Mouse (Mus musculus): Measurements from ENCODE around the gene Trim71. TPM values are rescaled to one million over a fixed set of nuclear protein-coding genes. Genes with fewer than 3 reads are reported as not detected.

Gene Trim71
- total and polyA plus RNA-seq, 3 experiments, result not detected

- no peak for TF ChIP-seq MYC (IDR thresholded peaks at IDR 0.05; ENCODE audit: low read depth, low read length)
- TF ChIP-seq NELFE (IDR thresholded peaks at IDR 0.05; ENCODE audit: low read depth, low read length), result no peak
- no peak for TF ChIP-seq CHD2 (IDR thresholded peaks at IDR 0.05; ENCODE audit: low read length)
- TF ChIP-seq MYB (IDR thresholded peaks at IDR 0.05; ENCODE audit: low read depth, low read length), result no peak
- TF ChIP-seq GATA1 (IDR thresholded peaks at IDR 0.05; ENCODE audit: low read depth, low read length), result peak; percentile 92
- TF ChIP-seq MAZ (IDR thresholded peaks at IDR 0.05; ENCODE audit: low read depth, low read length), result no peak
- TF ChIP-seq ZNF384 (IDR thresholded peaks at IDR 0.05; ENCODE audit: low read depth, low read length), result no peak
- no peak for TF ChIP-seq UBTF (IDR thresholded peaks at IDR 0.05; ENCODE audit: borderline replicate concordance, insufficient read depth, low read depth, low read length)
- TF ChIP-seq MEF2A (IDR thresholded peaks at IDR 0.05; ENCODE audit: extremely low read depth, insufficient replicate concordance, low read depth, low read length, poor library complexity, severe bottlenecking), result no peak
- peak; percentile 75; the same call in 1 of the 2 replicates for TF ChIP-seq RCOR1 (IDR thresholded peaks at IDR 0.05; ENCODE audit: low read depth, low read length)
- no peak for TF ChIP-seq POLR2AphosphoS2 (IDR thresholded peaks at IDR 0.05; ENCODE audit: low read length)
- no peak for TF ChIP-seq RAD21 (IDR thresholded peaks at IDR 0.05; ENCODE audit: low read depth, low read length)
- peak; percentile 27; the same call in 1 of the 2 replicates for TF ChIP-seq MXI1 (IDR thresholded peaks at IDR 0.05; ENCODE audit: low read depth, low read length)
- TF ChIP-seq ETS1 (IDR thresholded peaks at IDR 0.05; ENCODE audit: low read depth, low read length), result peak; percentile 73
- no peak for TF ChIP-seq USF2 (IDR thresholded peaks at IDR 0.05; ENCODE audit: borderline replicate concordance in 1 of 2, insufficient read depth in 1 of 2, low read depth in 1 of 2, low read length in 2 of 2)
- peak; percentile 60 for TF ChIP-seq TAL1 (IDR thresholded peaks at IDR 0.05; ENCODE audit: low read length)
- no peak for TF ChIP-seq SMC3 (IDR thresholded peaks at IDR 0.05; ENCODE audit: low read depth, low read length)
- peak; percentile 87 for TF ChIP-seq TCF12 (IDR thresholded peaks at IDR 0.05; ENCODE audit: low read depth, low read length)
- no peak for TF ChIP-seq E2F4 (IDR thresholded peaks at IDR 0.05; ENCODE audit: borderline replicate concordance, low read depth, low read length)
- TF ChIP-seq NRF1 (IDR thresholded peaks at IDR 0.05; ENCODE audit: insufficient read depth, low read depth, low read length, poor library complexity, severe bottlenecking), result no peak
- no peak for TF ChIP-seq KAT2A (conservative IDR thresholded peaks at IDR 0.05; ENCODE audit: low read depth, low read length)
- no peak for TF ChIP-seq USF1 (IDR thresholded peaks at IDR 0.05; ENCODE audit: low read depth, low read length)
- TF ChIP-seq EP300 (IDR thresholded peaks at IDR 0.05; ENCODE audit: low read depth in 1 of 2, low read length in 2 of 2), result peak; percentile 76 to 86
- 0 out of 2 replicates have a peak, but pooled peaks have one; percentile 17 for TF ChIP-seq MAX (IDR thresholded peaks at IDR 0.05; ENCODE audit: low read length)
Observed at GRCm38 (mm10) chr9:114578646-114579045, 14.5 kb upstream of the Trim71 start (continued).

- Histone ChIP-seq H3K36me3 (ENCODE audit: control insufficient read depth in 1 of 2, insufficient read depth in 2 of 2, low read length in 2 of 2) (peaks cover 0 to 6% of the 10 kb centered on the region in 2 experiments; a peak in 2 of 4 replicates), H3K4me3 (ENCODE audit: control insufficient read depth in 1 of 2, insufficient read depth in 1 of 2, low read depth in 2 of 2, low read length in 2 of 2) (no peak overlapping the region), H3K27me3 (ENCODE audit: control insufficient read depth in 1 of 2, insufficient read depth in 2 of 2, low read length in 2 of 2) (no peaks in the 10 kb centered on the region), H3K27ac (ENCODE audit: control insufficient read depth, low read depth, low read length) (no peak overlapping the region), H3K9ac (ENCODE audit: control insufficient read depth, low read depth, low read length, poor library complexity, severe bottlenecking) (no peak overlapping the region), H3K4me1 (ENCODE audit: control insufficient read depth in 1 of 2, insufficient read depth in 2 of 2, low read length in 2 of 2) (peaks cover 3 to 8% of the 10 kb centered on the region in 2 experiments), H3K9me3 (replicated peaks; ENCODE audit: insufficient read depth, low read length) (no peaks in the 10 kb centered on the region), H3K79me2 (ENCODE audit: control insufficient read depth, insufficient read depth, low read length, poor library complexity) (no peaks in the 10 kb centered on the region)
- TF ChIP-seq POLR2A (IDR thresholded peaks at IDR 0.05; ENCODE audit: control insufficient read depth in 1 of 2, insufficient read depth in 1 of 2, low read depth in 1 of 2, low read length in 2 of 2, poor library complexity in 1 of 2) (no peak), ZKSCAN1 (IDR thresholded peaks at IDR 0.05; ENCODE audit: low read depth, low read length) (no peak), CHD2 (IDR thresholded peaks at IDR 0.05; ENCODE audit: low read length) (no peak), MAFK (IDR thresholded peaks at IDR 0.05; ENCODE audit: borderline replicate concordance, low read depth, low read length) (no peak), USF2 (IDR thresholded peaks at IDR 0.05; ENCODE audit: borderline replicate concordance in 1 of 2, insufficient read depth in 1 of 2, low read depth in 1 of 2, low read length in 2 of 2) (no peak), MAX (IDR thresholded peaks at IDR 0.05; ENCODE audit: low read length) (no peak), SIN3A (IDR thresholded peaks at IDR 0.05; ENCODE audit: low read length) (no peak), E2F4 (IDR thresholded peaks at IDR 0.05; ENCODE audit: borderline replicate concordance, low read depth, low read length) (no peak), TAL1 (IDR thresholded peaks at IDR 0.05; ENCODE audit: low read length) (no peak), MEF2A (IDR thresholded peaks at IDR 0.05; ENCODE audit: extremely low read depth, insufficient replicate concordance, low read depth, low read length, poor library complexity, severe bottlenecking) (no peak), RCOR1 (IDR thresholded peaks at IDR 0.05; ENCODE audit: low read depth, low read length) (no peak)
- no peak for DNase-seq (ENCODE audit: low read depth, low spot score)
Observed at GRCm38 (mm10) chr9:114576001-114576400, 11.8 kb upstream of the Trim71 start.

All from MEL (cell line).